Mouse (Mus musculus) midbrain, embryonic 11.5 days (tissue): ENCODE results near the gene Pafah1b2. TPM values are rescaled to one million over a fixed set of nuclear protein-coding genes. Genes with fewer than 3 reads are reported as not detected.

Experiments
- ATAC-seq: fragments of 200-750 bp; cut with Nextera tagmentation; 2 replicates; pipeline ENCODE4 v1.8.0; 2017; ENCODE audit warnings: moderate TSS enrichment, moderate library complexity; ENCODE audit not compliant: low FRiP score
- DNase-seq: peaks from one replicate; pipeline ENCODE4 v3.0.0; 2015; ENCODE audit warnings: low spot score; ENCODE audit errors: missing footprints
- H3K27ac ChIP-seq: fragments of 300-500 bp; sonication (generic); 2 replicates; pipeline ENCODE4 v1.5.1; 2014; ENCODE audit warnings: low read depth, low read length
- H3K27me3 ChIP-seq: fragments of 300-500 bp; sonication (generic); 2 replicates; pipeline ENCODE4 v1.6.1; 2014; ENCODE audit warnings: mild to moderate bottlenecking, low read length, moderate library complexity, mixed read lengths; ENCODE audit not compliant: control insufficient read depth, insufficient read depth
- H3K36me3 ChIP-seq: fragments of 300-500 bp; sonication (generic); 2 replicates; pipeline ENCODE4 v1.6.1; 2014; ENCODE audit warnings: mild to moderate bottlenecking, low read length, moderate library complexity, mixed read lengths; ENCODE audit not compliant: control insufficient read depth, insufficient read depth
- H3K4me1 ChIP-seq: fragments of 300-500 bp; sonication (generic); 2 replicates; pipeline ENCODE4 v1.6.1; 2014; ENCODE audit warnings: low read length; ENCODE audit not compliant: control insufficient read depth, insufficient read depth
- H3K4me2 ChIP-seq: fragments of 300-500 bp; sonication (generic); 2 replicates; pipeline ENCODE4 v1.6.1; 2014; ENCODE audit warnings: mild to moderate bottlenecking, moderate library complexity
- H3K4me3 ChIP-seq: fragments of 300-500 bp; sonication (generic); 2 replicates; pipeline ENCODE4 v1.5.1; 2014; ENCODE audit warnings: low read depth, low read length
- H3K9ac ChIP-seq: fragments of 300-500 bp; sonication (generic); 2 replicates; pipeline ENCODE4 v1.6.1; 2014; ENCODE audit warnings: low read length
- H3K9me3 ChIP-seq: fragments of 300-500 bp; sonication (generic); 2 replicates; pipeline ENCODE4 v1.6.1; 2016; ENCODE audit warnings: low read length; ENCODE audit not compliant: control insufficient read depth
- WGBS: fragments of 180-500 bp; shearing (Covaris S2); extraction: QIAGEN DNeasy Blood & Tissue Kit; methylation state at CpG from one replicate; pipeline ENCODE4 v1.1.7; 2014; 5-methylcytosine and 5-hydroxymethylcytosine counted together
- polyA plus RNA-seq: library from polyadenylated mRNA; unstranded; fragments of >200 nt; fragmentation: Nextera tagmentation; extraction: Ambion mirVana; gene quantifications from 2 replicates; pipeline ENCODE4 v1.2.1, GENCODE M21; 2014

The Pafah1b2 gene
- polyA plus RNA-seq, 1 experiment from 2014 or later: 274 TPM

DNA sequence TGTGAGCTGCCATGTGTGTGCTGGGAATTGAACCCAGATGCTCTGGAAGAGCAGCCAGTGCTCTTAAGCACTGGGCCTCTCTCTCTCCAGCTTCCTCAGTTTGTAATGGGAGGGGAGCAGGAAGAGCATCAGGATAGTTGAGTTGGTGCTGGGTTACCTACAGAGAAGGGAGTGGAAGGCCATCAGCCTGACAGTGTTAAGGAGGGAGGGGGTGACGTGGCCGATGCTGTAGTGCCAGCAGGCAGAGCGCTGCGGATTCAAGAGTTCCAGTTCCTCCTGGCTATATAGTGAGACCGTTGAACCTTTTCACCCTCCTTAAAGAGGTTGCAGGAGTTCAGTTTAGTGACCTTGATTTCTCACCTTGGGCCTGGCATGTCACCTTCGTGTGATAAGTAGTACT is 18.5 kb upstream of the Pafah1b2 start:
- Histone ChIP-seq H3K4me1 (no peaks in the 10 kb centered on the region), H3K4me2 (no peak overlapping the region), H3K27me3 (no peaks in the 10 kb centered on the region), H3K9ac (no peak overlapping the region), H3K27ac (no peak overlapping the region), H3K4me3 (no peak overlapping the region), H3K36me3 (no peaks in the 10 kb centered on the region), H3K9me3 (no peaks in the 10 kb centered on the region)
- no peak for DNase-seq
- no peak for ATAC-seq
- WGBS: 86% methylated on average over 6 of the region's 6 CpGs

GRCm38 (mm10) chr9:46030184-46030583 is 17.7 kb upstream of the Pafah1b2 start:
- ATAC-seq: no peak
- DNase-seq: no peak
- WGBS: 86% methylated on average over 5 of the region's 5 CpGs

GRCm38 (mm10) chr9:46029534-46029933 is 17.0 kb upstream of the Pafah1b2 start:
- no peaks in the 10 kb centered on the region for H3K4me1 ChIP-seq
- no peak overlapping the region for H3K27ac ChIP-seq
- no peak overlapping the region for H3K4me3 ChIP-seq
- DNase-seq: no peak
- H3K9me3 ChIP-seq: no peaks in the 10 kb centered on the region
- no peaks in the 10 kb centered on the region for H3K27me3 ChIP-seq
- H3K4me2 ChIP-seq: no peak overlapping the region
- ATAC-seq: no peak
- WGBS: 85% methylated on average over 6 of the region's 6 CpGs
- H3K36me3 ChIP-seq: no peaks in the 10 kb centered on the region
- H3K9ac ChIP-seq: no peak overlapping the region

More at GRCm38 (mm10) chr9:46030184-46030583, 17.7 kb upstream of the Pafah1b2 start:
- H3K27ac ChIP-seq: no peak overlapping the region
- no peak overlapping the region for H3K9ac ChIP-seq
- H3K9me3 ChIP-seq: no peaks in the 10 kb centered on the region
- H3K4me1 ChIP-seq: no peaks in the 10 kb centered on the region
- H3K36me3 ChIP-seq: no peaks in the 10 kb centered on the region
- no peak overlapping the region for H3K4me2 ChIP-seq
- no peak overlapping the region for H3K4me3 ChIP-seq
- H3K27me3 ChIP-seq: no peaks in the 10 kb centered on the region

GRCm38 (mm10) chr9:46027994-46028393 is 15.5 kb upstream of the Pafah1b2 start:
- H3K4me2 ChIP-seq: no peak overlapping the region
- no peak overlapping the region for H3K9ac ChIP-seq
- 35% methylated on average over 8 of the region's 8 CpGs for WGBS
- no peaks in the 10 kb centered on the region for H3K9me3 ChIP-seq
- H3K36me3 ChIP-seq: no peaks in the 10 kb centered on the region
- no peak overlapping the region for H3K27ac ChIP-seq
- no peaks in the 10 kb centered on the region for H3K27me3 ChIP-seq
- ATAC-seq: no peak
- H3K4me1 ChIP-seq: no peaks in the 10 kb centered on the region
- no peak for DNase-seq
- H3K4me3 ChIP-seq: no peak overlapping the region

- Histone ChIP-seq H3K36me3 (no peaks in the 10 kb centered on the region), H3K4me2 (no peak overlapping the region), H3K9ac (no peak overlapping the region), H3K4me3 (no peak overlapping the region), H3K27ac (no peak overlapping the region), H3K27me3 (no peaks in the 10 kb centered on the region), H3K9me3 (no peaks in the 10 kb centered on the region), H3K4me1 (no peaks in the 10 kb centered on the region)
- ATAC-seq: no peak
- WGBS: 91% methylated on average over 9 of the region's 9 CpGs
- DNase-seq: no peak
These were observed 13.8 kb upstream of the Pafah1b2 start for GRCm38 (mm10) chr9:46026058-46026849.

DNA sequence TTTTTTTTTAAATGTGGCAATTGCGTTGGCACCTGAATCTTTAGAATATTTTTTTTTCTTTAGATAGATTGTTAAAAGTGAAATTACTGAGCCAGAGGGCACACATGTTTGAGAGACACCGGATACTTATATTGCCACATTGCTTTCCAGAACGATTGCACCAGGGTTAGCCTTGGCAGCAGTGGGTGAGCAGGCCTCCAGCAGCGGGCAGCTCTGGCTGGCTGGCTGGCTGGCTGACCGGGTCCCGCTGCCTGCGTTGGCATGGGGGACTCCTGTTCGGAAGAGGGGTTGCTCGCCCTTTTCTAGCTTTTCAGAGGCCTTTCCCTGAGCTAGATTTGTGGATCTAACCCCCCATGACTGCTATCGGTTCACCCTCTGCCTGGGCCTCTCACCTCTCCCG is 11.1 kb upstream of the Pafah1b2 start:
- Histone ChIP-seq H3K4me1 (no peaks in the 10 kb centered on the region), H3K27me3 (no peaks in the 10 kb centered on the region), H3K27ac (no peak overlapping the region), H3K9ac (no peak overlapping the region), H3K4me2 (no peak overlapping the region), H3K4me3 (no peak overlapping the region), H3K36me3 (no peaks in the 10 kb centered on the region), H3K9me3 (no peaks in the 10 kb centered on the region)
- 93% methylated on average over 11 of the region's 11 CpGs for WGBS
- ATAC-seq: no peak
- DNase-seq: peak; percentile 4

- no peaks in the 10 kb centered on the region for H3K9me3 ChIP-seq
- DNase-seq (peak; percentile 8), ATAC-seq (no peak)
- no peaks in the 10 kb centered on the region for H3K27me3 ChIP-seq
- no peaks in the 10 kb centered on the region; the same call in 1 of the 2 replicates for H3K36me3 ChIP-seq
- no peak overlapping the region for H3K27ac ChIP-seq
- no peak overlapping the region for H3K4me3 ChIP-seq
- H3K4me2 ChIP-seq: no peak overlapping the region
- H3K4me1 ChIP-seq: peaks cover 13% of the 10 kb centered on the region
- 92% methylated on average over 6 of the region's 6 CpGs for WGBS
- H3K9ac ChIP-seq: no peak overlapping the region
These were observed 7.5 kb upstream of the Pafah1b2 start for GRCm38 (mm10) chr9:46019975-46020374.

- Histone ChIP-seq H3K27ac (no peak overlapping the region), H3K4me1 (peaks cover 21% of the 10 kb centered on the region), H3K27me3 (no peaks in the 10 kb centered on the region), H3K9ac (no peak overlapping the region), H3K4me2 (no peak overlapping the region), H3K9me3 (no peaks in the 10 kb centered on the region), H3K4me3 (no peak overlapping the region), H3K36me3 (no peaks in the 10 kb centered on the region; the same call in 1 of the 2 replicates)
- WGBS: 95% methylated on average over 6 of the region's 6 CpGs
- no peak for ATAC-seq
- DNase-seq: no peak
These were observed 5.8 kb upstream of the Pafah1b2 start for GRCm38 (mm10) chr9:46018316-46018715.

DNA sequence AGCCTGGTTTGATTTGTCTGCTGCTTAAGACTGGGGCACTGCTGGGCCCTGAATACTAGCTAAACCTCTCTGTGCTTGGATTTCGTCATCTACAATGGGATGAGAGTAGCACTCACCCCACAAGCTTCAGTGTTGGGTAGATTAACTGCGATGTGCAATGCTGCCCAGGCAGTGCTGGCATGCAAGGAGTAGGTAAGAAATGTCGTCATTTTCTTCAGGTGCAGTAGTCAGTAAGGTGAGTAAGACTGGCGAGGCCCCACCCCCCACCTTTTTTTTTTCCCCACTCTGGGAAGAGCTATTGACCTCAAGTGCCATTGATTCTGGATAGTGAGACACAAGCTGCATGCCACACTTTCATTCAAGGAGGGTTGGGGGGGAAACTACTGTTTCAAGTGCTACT is 3.9 kb upstream of the Pafah1b2 start:
- Histone ChIP-seq H3K4me3 (no peak overlapping the region), H3K4me2 (no peak overlapping the region), H3K9ac (no peak overlapping the region), H3K9me3 (no peaks in the 10 kb centered on the region), H3K4me1 (peaks cover 24% of the 10 kb centered on the region), H3K27ac (no peak overlapping the region), H3K36me3 (no peaks in the 10 kb centered on the region; the same call in 1 of the 2 replicates), H3K27me3 (no peaks in the 10 kb centered on the region)
- peak; percentile 83 for DNase-seq
- WGBS: 60% methylated on average over 4 of the region's 4 CpGs
- ATAC-seq: no peak
